Mouse (Mus musculus): ENCODE data around the gene R3hdml.

- TF ChIP-seq EP300 (IDR thresholded peaks at IDR 0.05; ENCODE audit: low read depth) (no peak), CTCF (IDR thresholded peaks at IDR 0.05; ENCODE audit: low read depth) (no peak)
These were observed 46.3 kb downstream of the R3hdml start for GRCm38 (mm10) chr2:163538410-163538809.
